Mouse (Mus musculus) testis, adult 2 months (tissue): Measurements from ENCODE around the gene Fmo6.

Source experiments
- CTCF ChIP-seq: fragments of 200-500 bp; IDR thresholded peaks from 2 replicates; pipeline ENCODE4 v1.5.1; 2012; ENCODE audit warnings: low read depth, mild to moderate bottlenecking, inconsistent platforms, low read length, moderate library complexity; ENCODE audit not compliant: control insufficient read depth, insufficient read depth, insufficient replicate concordance
- POLR2A ChIP-seq: fragments of 200-500 bp; IDR thresholded peaks from 2 replicates; pipeline ENCODE4 v1.6.1; 2012; ENCODE audit warnings: low read depth, mild to moderate bottlenecking, inconsistent platforms, low read length, moderate library complexity; ENCODE audit not compliant: control insufficient read depth

DNA sequence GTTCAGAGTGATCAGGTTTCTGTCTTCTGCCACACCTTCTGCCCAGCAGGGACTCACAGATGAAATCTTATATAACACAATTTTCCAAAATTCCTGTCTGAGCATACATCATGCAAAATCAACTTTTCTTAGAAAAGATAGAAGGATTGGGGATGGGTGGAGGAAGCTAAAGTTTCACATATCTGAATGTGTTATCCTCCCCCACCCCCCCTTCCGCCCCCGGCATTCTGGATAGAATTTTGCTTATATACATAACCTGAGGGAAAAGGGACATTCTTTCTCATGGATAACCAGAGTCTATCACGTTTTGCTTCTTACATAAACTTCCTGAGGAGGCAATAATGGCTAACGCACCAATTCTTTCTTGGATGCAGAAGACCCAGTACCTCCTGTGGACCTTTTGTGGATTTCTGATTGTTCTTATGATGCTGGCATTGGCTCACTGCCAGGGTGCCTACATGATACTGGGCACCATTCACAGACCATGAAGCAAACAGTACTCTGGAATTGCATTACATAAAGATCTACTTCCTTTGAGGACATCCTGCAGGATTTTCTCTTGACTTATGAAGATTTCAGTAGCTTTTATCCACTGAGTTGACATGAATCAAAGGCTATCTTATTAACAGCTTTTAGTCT lies 2.8 kb downstream of the Fmo6 start:
- no peak for TF ChIP-seq CTCF
- no peak for TF ChIP-seq POLR2A
